8 mouse cellular contexts compared by ENCODE assay signal in genomic region chr10:86705318-86705921, GRCm38 (mm10). TPM values are rescaled to one million over a fixed set of nuclear protein-coding genes. Genes with fewer than 3 reads are reported as not detected.
DNase-seq lines count a peak whose midpoint lies in the region; ATAC-seq and TF ChIP-seq lines count a peak whose summit lies in the region.

Gene Hsp90b1, minus strand, starts transcription at chr10:86705509.
Gene Ttc41, plus strand, starts transcription at chr10:86705811.

- WGBS in forebrain, embryonic 15.5 days, result under 1% methylated on average over 51 of the region's 51 CpGs
- WGBS in lung, adult 2 months, result under 1% methylated on average over 51 of the region's 51 CpGs

- peak; percentile 92 for TF ChIP-seq POLR2A in lung, adult 2 months (IDR thresholded peaks at IDR 0.05; ENCODE audit: borderline replicate concordance, extremely low read depth, low read depth, low read length)

- H3K27ac ChIP-seq in ES-E14 (ENCODE audit: insufficient read depth, low read depth, low read length, poor library complexity, severe bottlenecking), result peak within 1 kb of the TSS; percentile 78
- H3K27ac ChIP-seq in forebrain, embryonic 15.5 days (replicated peaks), result peak within 1 kb of the TSS; percentile 97

- no peak for TF ChIP-seq CTCF in lung, adult 2 months (IDR thresholded peaks at IDR 0.05; ENCODE audit: insufficient read depth, low read length)

- H3K4me2 ChIP-seq in forebrain, embryonic 15.5 days (replicated peaks), result peak within 1 kb of the TSS; percentile 75

- peaks cover 31% of the 10 kb centered on the region for H3K36me3 ChIP-seq in ES-E14 (ENCODE audit: control insufficient read depth, insufficient read depth, low read length, poor library complexity, severe bottlenecking)
- peaks cover 23% of the 10 kb centered on the region for H3K36me3 ChIP-seq in forebrain, embryonic 15.5 days

- H3K9ac ChIP-seq in ES-E14 (ENCODE audit: insufficient read depth, low read depth, low read length, poor library complexity, severe bottlenecking), result peak within 1 kb of the TSS; percentile 98
- peak within 1 kb of the TSS; percentile 86 for H3K9ac ChIP-seq in forebrain, embryonic 15.5 days (replicated peaks)

- in situ Hi-C loops in ES-E14 (cut with MboI; ENCODE audit: low sequenced_read_pairs in 2 of 2, unreplicated experiment in 2 of 2), result no loop called here

- peaks cover 0 to 2% of the 10 kb centered on the region in 2 experiments; a peak in 1 of 4 replicates for H3K4me1 ChIP-seq in ES-E14 (ENCODE audit: control insufficient read depth in 2 of 2, insufficient read depth in 2 of 2, low read length in 2 of 2, poor library complexity in 1 of 2)
- peaks cover 46% of the 10 kb centered on the region for H3K4me1 ChIP-seq in forebrain, embryonic 15.5 days
- peaks cover 18% of the 10 kb centered on the region for H3K4me1 ChIP-seq in lung, adult 2 months (ENCODE audit: control insufficient read depth, insufficient read depth, low read length)

- H3K27me3 ChIP-seq in forebrain, embryonic 15.5 days, result no peaks in the 10 kb centered on the region

- peak; percentile 97 for DNase-seq in ES-E14 (ENCODE audit: low read depth, low spot score)
- DNase-seq in cerebellum, adult 11-12 months, result peak; percentile 100
- peak; percentile 99 for DNase-seq in heart, postnatal 25 days (ENCODE audit: low spot score)
- peak; percentile 100 for DNase-seq in layer of hippocampus, adult 18-20 months (ENCODE audit: low spot score in 2 of 2)
- peak; percentile 97 for DNase-seq in lung, adult 2 months
- peak; percentile 98 to 99 for DNase-seq in thymus, adult 18-20 months

- H3K4me3 ChIP-seq in ES-E14 (ENCODE audit: insufficient read depth in 1 of 2, low read depth in 1 of 2, low read length in 2 of 2, poor library complexity in 1 of 2, severe bottlenecking in 1 of 2), result peak within 1 kb of the TSS; percentile 93 to 94
- peak within 1 kb of the TSS; percentile 72 for H3K4me3 ChIP-seq in forebrain, embryonic 15.5 days
- peak within 1 kb of the TSS; percentile 97 for H3K4me3 ChIP-seq in lung, adult 2 months (replicated peaks; ENCODE audit: extremely low read depth, low read depth, low read length)

- ATAC-seq in forebrain, embryonic 15.5 days (replicated peaks), result peak; percentile 98
- ATAC-seq in neutrophil, adult 5-6 weeks (ENCODE audit: extremely low read depth, insufficient number of reproducible peaks, low FRiP score, poor library complexity, severe bottlenecking), result peak; percentile 85

- intact Hi-C loops in heart, postnatal 25 days (cut with DNase I), result loop anchor here (5.0 to 10.0 kb wide), 3 partner anchors 122 to 743 kb away; no protein-coding TSS in a partner anchor

- H3K9me3 ChIP-seq in ES-E14 (ENCODE audit: control insufficient read depth, insufficient read depth, low read depth, low read length), result no peaks in the 10 kb centered on the region
- H3K9me3 ChIP-seq in forebrain, embryonic 15.5 days, result no peaks in the 10 kb centered on the region

TF ChIP-seq in ES-E14, 5 proteins besides CTCF, POLR2A, EP300 and RAD21:
- TF ChIP-seq CHD2 (IDR thresholded peaks at IDR 0.05; ENCODE audit: low read depth, low read length) (peak; percentile 83), MAFK (IDR thresholded peaks at IDR 0.05; ENCODE audit: insufficient read depth, low read depth, low read length) (no peak)

RNA-seq across cellular contexts. Expression of gene Hsp90b1, which starts in this region (rescaled TPM):
- total RNA-seq in ES-E14 (2012; rRNA removed), result 876 and 957 TPM in 2 replicates
- 276 and 292 TPM in 2 replicates for polyA plus RNA-seq in forebrain, embryonic 15.5 days (2015; fragmentation: Nextera tagmentation; extraction: Ambion mirVana)
- 100 to 1,000 TPM; 341 to 452 TPM for total RNA-seq in heart, postnatal 25 days (2021)
- total RNA-seq in layer of hippocampus, adult 18-20 months (2021), result 100 to 1,000 TPM; 331 to 352 TPM
- polyA plus RNA-seq in lung, adult 2 months (2012; rRNA removed), result 39.1 and 81.4 TPM in 2 replicates
- total RNA-seq in neutrophil, adult 5-6 weeks (2017), result 356 and 362 TPM in 2 replicates

RNA-seq across cellular contexts. Expression of gene Ttc41, which starts in this region (rescaled TPM):
- 1.1 and 1.6 TPM in 2 replicates for total RNA-seq in ES-E14 (2012; rRNA removed)
- 1.3 and 1.5 TPM in 2 replicates for polyA plus RNA-seq in forebrain, embryonic 15.5 days (2015; fragmentation: Nextera tagmentation; extraction: Ambion mirVana)
- total RNA-seq in heart, postnatal 25 days (2021), result 1 to 10 TPM; 1.4 to 2.0 TPM
- 1 to 10 TPM; 1.2 to 1.3 TPM for total RNA-seq in layer of hippocampus, adult 18-20 months (2021)
- 0.80 and 1.4 TPM in 2 replicates for polyA plus RNA-seq in lung, adult 2 months (2012; rRNA removed)
- 0.58 and 1.5 TPM in 2 replicates for total RNA-seq in neutrophil, adult 5-6 weeks (2017)

Comparison
In these comparisons a context has a peak if more than half of its experiments do, and no peak if none do; other contexts are left out.
1. Peak in every context shown above with its lines: DNase-seq, ATAC-seq, H3K4me3 ChIP-seq and H3K27ac ChIP-seq.